Mouse (Mus musculus) c-Kit-positive CD71-negative TER-119-negative erythroid progenitor cells, embryonic 14.5 days (primary cell): ENCODE results near the gene Lhb.
"Not testable (repeated sequence)": the region's sequence is repeated elsewhere in the genome, so short reads cannot be mapped to it uniquely, and the experiment has no call there.

Source experiments
- DNase-seq: peaks from one replicate; pipeline ENCODE4 v3.0.0-alpha.2; 2013; ENCODE audit warnings: low read depth

Lhb gene

DNA sequence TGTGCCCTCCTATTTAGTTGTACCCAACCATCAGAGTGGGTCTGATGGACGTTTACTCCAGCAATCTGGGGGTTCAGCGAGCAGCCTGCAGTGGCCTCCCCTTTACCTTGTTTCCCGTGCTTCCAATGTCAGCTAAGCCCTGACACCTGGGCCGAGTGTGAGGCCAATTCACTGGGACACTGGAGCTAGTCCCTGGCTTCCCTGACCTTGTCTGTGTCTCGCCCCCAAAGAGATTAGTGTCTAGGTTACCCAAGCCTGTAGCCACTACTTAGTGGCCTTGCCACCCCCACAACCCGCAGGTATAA is at the start of gene Lhb:
TSS of gene Lhb (plus strand) at position 206 of the 305 bp plus-strand sequence.
- DNase-seq, result no peak

DNA sequence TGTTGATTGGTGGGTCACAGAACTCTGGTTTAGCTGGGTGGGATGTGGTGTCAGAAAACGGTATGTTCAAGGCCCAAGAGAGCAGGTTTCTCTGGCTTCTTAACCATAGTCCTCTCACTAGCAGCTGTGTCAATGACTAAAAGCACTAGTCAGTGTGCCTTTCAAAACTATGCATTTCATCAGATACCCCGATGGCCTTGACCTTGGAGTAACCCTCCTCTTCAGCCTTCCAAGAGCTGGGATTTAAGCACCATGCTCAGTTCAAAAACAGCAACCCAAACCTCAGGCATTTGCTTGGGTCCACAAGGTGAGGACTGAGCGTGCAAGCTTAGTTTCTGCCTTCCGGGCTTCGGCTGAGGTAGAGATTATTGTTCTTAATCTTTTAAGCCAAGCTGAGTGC is 48.2 kb upstream of the Lhb start:
- no peak for DNase-seq

DNA sequence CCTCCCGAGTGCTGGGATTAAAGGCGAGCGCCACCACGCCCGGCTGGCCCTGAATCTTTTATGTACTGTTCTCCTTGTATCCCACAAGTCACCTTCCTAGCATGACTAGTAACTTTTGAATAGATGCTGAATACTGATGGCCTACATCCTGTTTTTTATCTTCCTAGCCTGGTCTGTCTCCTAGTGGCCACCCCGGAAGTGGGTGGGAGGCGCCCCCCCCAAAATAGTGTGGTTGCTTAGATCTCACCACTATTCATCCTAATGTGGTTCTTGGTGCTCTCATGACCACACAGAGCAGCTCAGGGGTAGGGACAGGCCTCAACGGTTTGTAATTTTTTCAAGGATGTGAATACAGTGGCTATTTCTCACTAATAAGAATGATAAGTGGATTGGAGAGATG is 46.0 kb upstream of the Lhb start:
- no peak for DNase-seq

DNA sequence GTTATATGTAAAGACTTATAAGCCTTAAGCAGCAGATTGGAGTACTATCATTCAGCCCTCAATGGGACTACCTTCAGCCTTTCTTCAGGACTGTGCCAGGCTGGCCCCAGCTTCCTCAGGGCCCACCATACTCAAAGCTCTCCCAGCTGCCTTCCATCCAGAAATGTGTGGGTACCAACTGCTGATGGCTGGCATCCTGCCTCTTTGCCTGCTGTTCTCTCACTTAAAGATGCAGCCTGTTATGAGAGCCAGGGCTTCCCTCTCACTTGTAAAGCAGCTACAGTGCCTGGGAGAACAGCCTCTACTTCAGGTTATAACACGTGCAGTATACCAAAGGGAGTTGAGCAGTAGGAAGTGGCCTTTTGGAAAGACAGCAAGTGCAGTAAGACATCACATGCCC is 44.6 kb upstream of the Lhb start:
- DNase-seq, result no peak

DNA sequence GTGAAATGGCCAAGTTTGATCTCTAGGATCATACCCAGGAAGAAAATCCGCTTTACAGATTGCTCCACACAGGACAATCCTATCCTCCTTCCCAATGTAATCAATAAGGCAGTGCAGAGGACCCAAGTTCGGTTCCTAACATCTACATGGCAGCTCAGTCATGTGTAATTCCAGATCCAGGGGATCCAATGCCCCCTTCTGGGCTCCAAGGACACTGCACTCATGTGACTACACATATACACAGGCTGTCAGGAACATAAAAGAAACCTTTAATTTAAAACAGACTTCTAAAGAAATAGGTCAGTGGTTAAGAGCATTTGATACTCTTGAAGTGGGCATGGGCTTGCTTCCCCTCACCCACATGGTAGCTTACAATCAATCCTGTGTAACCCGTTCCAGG is 34.5 kb upstream of the Lhb start:
- no peak for DNase-seq

DNA sequence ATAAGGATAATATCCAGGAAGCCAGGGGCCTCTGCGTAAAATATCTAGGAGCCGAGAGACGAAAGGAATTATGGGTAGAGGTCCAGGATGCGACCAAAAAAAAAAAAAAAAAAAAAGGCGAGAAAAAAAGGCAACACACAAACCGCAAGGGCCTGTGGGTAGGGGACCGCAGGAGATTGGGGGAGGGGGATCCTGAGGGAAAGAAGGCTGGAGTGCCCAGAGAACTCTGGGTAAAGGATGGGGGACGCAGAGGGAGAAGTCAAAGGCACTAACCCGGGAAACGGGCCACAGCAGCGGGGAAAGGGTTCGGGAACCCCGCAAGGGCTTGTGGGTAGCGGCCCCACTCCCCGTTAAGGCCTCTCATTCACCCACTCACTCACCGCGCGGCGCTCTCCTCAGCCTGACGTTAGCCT is 25.5 kb upstream of the Lhb start:
- DNase-seq, result peak; percentile 39

DNA sequence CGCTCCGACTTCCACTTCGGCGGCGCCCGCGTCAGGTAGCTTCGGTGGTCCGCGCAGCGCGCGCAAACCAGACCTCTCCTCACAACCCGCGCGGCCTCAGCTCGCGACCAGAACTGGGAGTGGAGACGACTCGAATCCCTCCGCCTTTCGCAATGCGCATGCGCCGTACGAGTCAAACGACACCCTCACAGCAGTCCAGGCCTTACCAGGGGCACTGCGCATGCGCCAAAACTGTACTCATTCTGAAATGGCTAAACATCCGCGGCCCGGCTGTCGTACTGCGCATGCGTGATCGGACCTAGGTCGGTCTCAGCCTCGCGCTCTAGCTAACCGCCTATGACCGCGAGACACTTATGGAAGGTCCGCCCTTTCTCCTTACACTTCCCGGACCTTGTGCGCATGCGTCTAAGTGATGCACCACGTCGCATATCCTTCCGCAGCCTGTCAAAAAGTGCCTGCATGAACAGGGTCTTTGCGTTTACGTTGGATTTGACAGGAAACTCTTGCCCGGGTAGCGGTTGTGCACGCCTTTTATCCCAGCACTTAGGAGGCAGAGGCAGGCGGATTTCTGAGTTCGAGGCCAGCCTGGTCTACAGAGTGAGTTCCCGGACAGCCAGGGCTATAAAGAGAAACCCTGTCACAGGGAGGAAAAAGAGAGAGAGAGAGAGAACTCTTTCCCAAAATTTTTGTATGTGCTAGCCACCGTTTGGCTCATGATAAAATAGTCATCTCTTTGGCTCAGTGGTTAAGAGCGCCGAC is 24.9 kb upstream of the Lhb start, which contains the start of gene Snrnp70:
TSS of gene Snrnp70 (minus strand) at position 165 of the 759 bp plus-strand sequence.
- DNase-seq, result peak; percentile 100

DNA sequence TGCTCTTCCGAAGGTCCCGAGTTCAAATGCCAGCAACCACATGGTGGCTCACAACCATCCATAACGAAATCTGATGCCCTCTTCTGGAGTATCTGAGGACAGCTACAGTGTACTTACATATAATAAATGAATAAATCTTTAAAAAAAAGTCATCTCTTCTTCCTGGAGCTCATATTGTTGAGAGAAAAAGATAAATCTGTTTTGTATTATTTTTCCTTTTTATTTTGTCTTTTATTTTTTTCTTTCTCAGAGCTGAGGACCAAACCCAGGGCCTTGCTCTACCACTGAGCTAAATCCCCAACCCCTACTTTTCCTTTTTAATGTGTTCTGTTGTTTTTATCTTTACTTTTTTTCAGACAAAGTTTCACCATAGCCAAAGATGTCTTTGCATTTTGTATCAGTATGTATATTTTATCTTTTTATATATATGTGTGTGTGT is 24.3 kb upstream of the Lhb start:
- DNase-seq, result not testable (repeated sequence)

DNA sequence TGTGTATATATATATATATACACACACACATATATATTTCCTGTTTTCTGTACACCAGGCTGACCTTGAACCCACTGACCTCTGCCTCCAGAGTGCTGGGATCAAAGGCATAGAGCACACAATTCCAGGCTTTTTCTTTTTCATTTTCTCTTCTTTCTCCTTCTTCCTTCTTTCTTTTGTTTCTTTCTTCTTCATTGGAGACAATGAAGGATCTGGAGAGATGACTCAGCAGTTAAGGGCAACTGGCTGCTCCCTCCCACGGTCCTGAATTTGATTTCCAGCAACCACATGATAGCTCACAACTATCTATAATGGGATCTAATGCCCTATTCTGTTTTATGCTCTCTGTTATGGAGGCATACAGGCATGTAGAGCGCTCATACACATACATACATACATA is 23.8 kb upstream of the Lhb start:
- DNase-seq, result no peak

DNA sequence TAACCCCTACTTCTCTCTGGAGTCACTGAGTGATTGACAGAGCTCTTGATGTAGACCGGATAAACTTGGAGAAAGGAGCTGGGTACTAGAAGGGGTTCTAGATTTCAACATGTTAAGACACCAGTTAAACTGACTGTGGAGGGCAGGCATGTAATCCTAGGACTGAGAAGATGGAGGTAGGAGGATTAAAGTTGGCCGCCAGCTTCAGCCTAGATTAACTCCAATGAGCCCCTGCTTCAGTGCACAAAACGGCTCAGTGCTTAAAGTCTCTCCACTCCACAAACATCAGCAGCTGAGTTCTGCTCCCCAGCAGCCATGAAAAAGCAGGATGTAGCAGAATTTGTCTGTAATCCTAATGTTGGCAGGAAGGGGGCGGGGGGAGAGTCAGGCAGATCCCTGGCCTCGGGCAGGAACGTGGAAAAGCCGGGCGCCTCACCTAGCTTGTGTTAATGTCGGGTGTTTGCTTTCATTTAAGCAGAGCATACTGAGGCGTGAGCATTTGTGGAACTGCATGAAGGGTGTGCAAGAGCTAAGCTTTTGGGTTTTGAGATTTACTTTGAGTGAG is 19.0 kb upstream of the Lhb start:
- no peak for DNase-seq

DNA sequence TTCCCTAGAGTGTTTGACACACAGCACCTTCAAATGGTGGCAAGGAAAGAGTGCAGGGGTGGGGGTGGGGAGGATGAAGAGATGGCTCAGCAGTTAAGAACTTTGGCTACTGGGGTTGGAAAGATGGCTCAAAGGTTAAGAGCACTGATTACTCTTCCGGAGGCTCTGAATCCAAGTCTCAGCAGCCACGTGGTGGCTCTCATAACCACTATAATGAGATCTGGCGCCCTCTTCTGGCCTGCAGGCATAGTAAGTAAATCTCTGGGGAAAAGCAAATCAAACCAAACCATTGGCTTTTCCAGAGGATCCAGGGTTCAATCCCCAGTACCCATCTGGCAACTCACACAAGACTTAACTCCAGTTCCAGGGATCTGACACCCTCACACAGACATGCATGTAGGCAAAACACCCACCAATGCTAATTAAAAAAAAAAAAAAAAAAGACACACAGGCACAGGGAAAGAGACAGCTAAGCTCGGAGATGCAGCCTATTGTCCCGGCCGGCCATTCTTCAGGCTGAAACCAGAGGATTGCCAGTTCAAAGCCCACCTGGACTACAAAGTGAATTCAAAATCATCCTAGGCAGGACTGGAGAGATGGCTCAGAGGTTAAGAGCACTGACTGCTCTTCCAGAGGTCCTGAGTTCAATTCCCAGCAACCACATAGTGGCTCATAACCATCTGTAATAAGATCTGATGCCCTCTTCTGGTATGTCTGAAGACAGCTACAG is 16.9 kb upstream of the Lhb start:
- DNase-seq, result peak; percentile 67

DNA sequence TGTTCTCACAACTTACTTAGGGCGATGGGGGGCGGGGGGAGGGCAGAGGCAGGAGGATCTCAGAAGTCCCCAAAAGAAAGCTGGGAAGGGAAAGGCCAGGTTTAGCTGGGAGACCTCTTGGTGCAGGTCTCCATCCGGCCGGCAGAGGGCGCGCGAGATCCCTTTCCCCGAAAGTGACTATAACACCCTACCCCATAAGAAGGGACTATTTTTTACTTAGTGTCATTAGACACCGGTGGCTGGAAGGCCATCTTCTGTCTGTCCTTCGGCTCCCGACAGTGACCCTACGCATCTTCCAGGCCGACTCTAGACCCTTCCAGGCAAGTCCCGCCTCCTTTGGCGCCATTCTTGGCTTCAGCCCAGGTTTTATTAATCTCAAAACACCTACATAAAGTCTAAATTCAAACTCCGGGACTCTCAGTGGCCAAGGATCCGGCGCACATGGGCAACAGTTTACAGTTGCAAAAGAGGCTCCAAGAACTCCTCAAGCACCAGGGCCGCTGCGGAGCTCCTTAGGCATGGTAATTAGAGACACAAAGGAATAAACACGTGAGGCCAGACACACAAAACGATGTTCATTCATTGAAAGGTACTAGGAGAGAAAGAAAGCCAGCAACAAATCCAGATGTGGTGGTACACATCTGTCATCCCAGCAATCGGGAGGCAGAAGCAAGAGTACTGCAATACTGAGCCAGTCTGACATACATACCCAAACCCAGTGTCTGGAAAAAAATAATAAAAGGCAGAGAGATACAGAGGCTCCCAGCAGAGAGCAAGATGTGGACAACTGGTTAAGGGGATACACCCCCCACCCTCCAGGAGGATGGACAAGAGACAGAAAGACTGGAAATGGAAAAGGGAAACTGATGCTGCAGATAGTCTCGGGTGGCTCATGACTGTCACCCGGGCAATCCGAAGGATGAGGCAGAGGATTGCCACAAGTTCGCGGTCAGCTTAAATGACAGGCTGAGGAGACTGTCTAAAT is 15.2 kb upstream of the Lhb start, which contains the start of gene Kcna7:
TSS of gene Kcna7 (plus strand) at position 563 of the 985 bp plus-strand sequence.
- DNase-seq, result no peak

DNA sequence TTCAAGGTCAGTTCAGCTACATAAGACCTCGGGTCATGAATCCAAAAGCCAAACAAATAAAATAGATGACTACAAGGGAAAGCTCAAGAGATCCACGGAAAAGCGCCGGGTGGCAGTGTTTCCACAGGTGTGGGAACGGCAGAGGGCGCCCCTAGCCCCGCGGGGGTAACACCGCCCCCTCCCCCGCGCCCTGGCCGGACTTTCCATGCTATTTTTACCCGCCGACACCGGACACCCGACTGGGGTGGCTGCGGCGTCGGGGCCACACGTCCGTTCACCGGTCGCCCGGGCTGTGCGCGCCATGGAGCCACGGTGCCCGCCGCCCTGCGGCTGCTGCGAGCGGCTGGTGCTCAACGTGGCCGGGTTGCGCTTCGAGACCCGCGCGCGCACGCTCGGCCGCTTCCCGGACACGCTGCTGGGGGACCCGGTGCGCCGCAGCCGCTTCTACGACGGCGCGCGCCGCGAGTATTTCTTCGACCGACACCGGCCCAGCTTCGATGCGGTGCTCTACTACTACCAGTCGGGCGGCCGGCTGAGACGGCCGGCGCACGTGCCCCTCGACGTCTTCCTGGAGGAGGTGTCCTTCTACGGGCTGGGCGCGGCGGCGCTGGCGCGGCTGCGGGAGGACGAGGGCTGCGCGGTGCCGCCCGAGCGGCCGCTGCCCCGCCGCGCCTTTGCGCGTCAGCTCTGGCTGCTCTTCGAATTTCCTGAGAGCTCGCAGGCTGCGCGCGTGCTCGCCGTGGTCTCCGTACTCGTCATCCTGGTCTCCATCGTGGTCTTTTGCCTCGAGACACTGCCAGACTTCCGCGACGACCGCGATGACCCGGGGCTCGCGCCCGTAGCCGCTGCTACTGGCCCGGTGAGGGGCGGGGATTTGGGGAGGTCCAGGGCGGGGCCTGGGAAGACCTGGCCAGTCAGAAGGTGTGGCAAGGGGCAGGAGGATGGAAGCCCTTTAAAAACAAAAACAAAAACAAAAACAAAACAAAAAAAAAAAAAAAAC is 14.2 kb upstream of the Lhb start:
- no peak for DNase-seq

DNA sequence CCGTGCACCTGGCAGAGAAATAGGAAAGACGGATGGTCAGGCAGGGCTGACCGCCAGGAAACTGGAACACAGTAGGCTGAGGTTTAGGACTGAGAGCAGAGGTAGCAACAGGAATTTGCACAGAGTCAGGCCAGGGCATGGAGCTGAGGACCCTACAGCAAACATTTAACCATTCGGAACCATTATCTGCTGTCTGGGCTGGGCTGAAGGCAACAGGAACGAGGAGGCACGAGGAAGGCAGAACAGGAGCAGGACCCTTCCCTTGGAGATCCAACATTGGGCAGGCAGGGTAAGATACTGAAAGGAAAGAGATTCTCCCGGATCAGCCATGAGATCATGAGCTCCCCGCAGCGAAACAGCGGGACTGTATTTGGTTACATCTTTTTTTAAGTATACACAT is 12.8 kb upstream of the Lhb start:
- no peak for DNase-seq

DNA sequence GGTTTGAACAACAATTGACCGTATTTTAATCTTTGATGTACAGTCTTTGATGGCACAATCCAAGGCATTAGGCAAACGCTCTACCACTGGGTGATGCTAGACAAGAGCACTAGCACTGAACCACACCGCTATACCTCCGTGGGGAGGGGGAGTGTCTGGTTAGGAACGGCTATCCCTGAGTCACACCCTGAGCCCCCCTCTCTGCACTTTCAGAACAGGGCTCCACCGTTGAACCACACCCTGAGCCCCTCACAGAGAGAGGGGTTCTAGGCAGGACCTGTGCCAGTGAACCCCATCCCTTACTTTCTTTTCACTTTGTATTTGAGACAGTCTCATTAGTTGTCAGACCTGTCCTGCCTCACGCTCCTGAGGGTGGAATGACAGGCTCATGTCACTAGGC is 12.3 kb upstream of the Lhb start:
- DNase-seq, result no peak

DNA sequence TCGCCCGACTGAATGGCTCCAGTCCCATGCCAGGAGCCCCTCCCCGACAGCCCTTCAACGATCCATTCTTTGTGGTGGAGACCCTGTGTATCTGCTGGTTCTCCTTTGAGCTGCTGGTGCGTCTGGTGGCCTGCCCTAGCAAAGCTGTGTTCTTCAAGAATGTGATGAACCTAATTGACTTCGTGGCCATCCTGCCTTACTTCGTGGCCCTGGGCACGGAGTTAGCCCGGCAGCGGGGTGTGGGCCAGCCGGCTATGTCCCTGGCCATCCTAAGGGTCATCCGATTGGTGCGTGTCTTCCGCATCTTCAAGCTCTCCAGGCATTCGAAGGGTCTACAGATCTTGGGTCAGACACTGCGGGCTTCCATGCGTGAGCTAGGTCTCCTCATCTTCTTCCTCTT is 11.7 kb upstream of the Lhb start:
- DNase-seq, result no peak

DNA sequence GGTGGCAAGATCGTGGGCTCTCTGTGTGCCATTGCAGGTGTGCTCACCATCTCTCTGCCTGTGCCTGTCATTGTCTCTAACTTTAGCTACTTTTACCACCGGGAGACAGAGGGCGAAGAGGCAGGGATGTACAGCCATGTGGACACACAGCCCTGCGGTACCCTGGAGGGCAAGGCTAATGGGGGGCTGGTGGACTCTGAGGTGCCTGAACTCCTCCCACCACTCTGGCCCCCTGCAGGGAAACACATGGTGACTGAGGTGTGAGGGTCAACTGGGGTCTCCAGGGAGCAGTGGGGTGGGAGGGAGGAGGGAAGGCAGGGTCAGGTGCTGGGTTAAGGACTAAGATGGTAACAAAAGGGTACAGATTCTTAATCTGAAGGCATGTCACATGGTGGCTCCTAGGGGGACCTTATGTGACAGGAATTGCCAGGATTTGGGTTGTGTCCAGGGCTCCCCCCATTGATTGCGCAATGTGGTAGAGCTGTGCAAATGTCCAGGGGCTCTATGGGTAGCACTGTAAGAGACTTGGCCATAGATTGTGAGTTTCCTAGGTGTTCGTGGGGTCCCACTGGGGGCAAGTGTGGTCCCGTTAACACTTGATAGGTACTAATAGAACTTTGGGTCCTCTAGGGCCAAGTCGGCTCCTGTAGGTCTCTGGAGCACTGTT is 11.0 kb upstream of the Lhb start:
- DNase-seq, result no peak

DNA sequence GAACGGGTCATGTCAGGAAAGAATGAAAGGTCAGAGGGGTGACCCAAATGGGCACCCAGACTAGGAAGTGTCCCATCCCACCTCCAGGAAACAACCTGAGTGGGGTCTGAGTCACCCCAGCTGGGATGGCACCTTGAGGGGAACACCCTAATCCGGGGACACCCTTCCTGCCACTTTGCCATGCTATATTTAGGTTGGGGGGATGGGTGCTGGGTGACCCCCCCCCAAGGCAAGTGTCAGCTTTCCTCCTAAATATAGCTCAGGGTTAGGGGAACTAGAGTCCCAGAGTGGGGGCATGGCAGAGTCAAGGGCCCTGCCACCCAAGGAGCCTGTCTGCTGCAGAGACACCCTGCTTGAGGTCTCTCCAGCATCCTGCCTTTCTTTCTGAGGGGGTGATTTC is 8.2 kb upstream of the Lhb start:
- no peak for DNase-seq

DNA sequence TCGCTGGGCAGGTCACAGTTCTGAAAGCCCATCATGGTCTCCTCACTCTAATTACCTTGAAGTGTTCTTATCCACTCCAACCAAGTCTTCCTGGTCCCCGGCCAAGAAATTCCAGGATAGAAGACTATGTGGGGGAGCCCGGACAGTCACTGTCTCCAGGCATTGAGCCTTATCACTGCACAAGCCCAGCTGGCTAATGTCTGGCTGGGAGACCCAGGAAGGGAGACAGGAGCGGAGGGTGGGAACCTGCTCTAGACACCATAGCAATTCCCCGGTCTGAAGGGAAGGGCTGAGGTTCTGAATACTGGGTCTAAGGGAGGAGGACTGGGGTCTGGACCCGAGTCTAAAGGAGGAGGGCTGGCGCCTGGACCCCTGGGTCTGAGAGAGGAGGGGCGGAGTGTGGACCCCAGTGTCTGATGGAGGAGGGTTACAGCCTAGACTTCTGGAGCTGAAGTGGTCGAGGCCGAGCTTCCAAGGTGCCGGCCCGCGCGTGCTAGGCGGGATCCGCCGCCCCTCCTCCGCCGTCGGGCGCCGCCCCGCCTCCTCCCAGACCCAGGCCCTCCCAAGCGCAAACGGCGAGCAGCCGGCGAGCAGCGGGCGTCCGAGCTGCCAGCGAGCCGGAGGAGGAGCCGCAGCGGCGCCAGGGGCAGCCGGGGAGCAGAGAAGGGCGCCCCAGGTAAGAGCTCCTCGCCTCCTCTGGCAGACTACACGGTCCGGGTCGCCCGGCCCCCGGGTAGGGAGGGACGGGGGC is 7.3 kb upstream of the Lhb start, which contains the start of gene Ntf5:
TSS of gene Ntf5 (plus strand) at position 583 of the 751 bp plus-strand sequence.
- no peak for DNase-seq
